ENCODE assay signal across 8 mouse cellular contexts in genomic region chr15:12321091-12321787, GRCm38 (mm10). TPM values are rescaled to one million over a fixed set of nuclear protein-coding genes. Genes with fewer than 3 reads are reported as not detected.
DNase-seq lines count a peak whose midpoint lies in the region; ATAC-seq and TF ChIP-seq lines count a peak whose summit lies in the region.

TSS of gene Golph3 (plus strand) at chr15:12321450.

- peak within 1 kb of the TSS; percentile 77 for H3K9ac ChIP-seq in forebrain, postnatal 0 days
- peak within 1 kb of the TSS; percentile 97 for H3K9ac ChIP-seq in lung, embryonic 15.5 days

- peak; percentile 81 for DNase-seq in G1E (ENCODE audit: low spot score)
- DNase-seq in cerebellum, adult 18-20 months: peak; percentile 94 to 99
- DNase-seq in forebrain, postnatal 0 days: peak; percentile 95
- DNase-seq in heart, postnatal 4 days: peak; percentile 97
- DNase-seq in layer of hippocampus, adult 8-10 months (ENCODE audit: low spot score in 2 of 2): peak; percentile 87 to 91
- DNase-seq in ovary, adult 18-20 months (ENCODE audit: low spot score): peak; percentile 89
- peak; percentile 93 for DNase-seq in thymus, postnatal 0 days (ENCODE audit: low spot score)

- no peaks in the 10 kb centered on the region for H3K27me3 ChIP-seq in G1E (ENCODE audit: insufficient read depth, low read length)
- no peaks in the 10 kb centered on the region for H3K27me3 ChIP-seq in forebrain, postnatal 0 days (ENCODE audit: insufficient read depth, low read length)
- peaks cover 4% of the 10 kb centered on the region; the same call in 1 of the 2 replicates for H3K27me3 ChIP-seq in lung, embryonic 15.5 days

- H3K4me3 ChIP-seq in G1E (ENCODE audit: low read depth, low read length): peak within 1 kb of the TSS; percentile 99
- H3K4me3 ChIP-seq in forebrain, postnatal 0 days (ENCODE audit: low read depth, low read length): peak within 1 kb of the TSS; percentile 98
- H3K4me3 ChIP-seq in lung, embryonic 15.5 days: peak within 1 kb of the TSS; percentile 95

- WGBS in forebrain, postnatal 0 days: 2% methylated on average over 69 of the region's 74 CpGs
- WGBS in lung, embryonic 15.5 days: under 1% methylated on average over 74 of the region's 74 CpGs

- peak; percentile 66 for ATAC-seq in G1E (ENCODE audit: extremely low read depth, insufficient number of reproducible peaks, low FRiP score, poor library complexity, severe bottlenecking)
- ATAC-seq in forebrain, postnatal 0 days: peak; percentile 99
- peak; percentile 96 for ATAC-seq in lung, embryonic 15.5 days (ENCODE audit: borderline replicate concordance, extremely low read depth, low FRiP score, low TSS enrichment)

- peaks cover 17% of the 10 kb centered on the region for H3K36me3 ChIP-seq in G1E (replicated peaks)
- no peaks in the 10 kb centered on the region for H3K36me3 ChIP-seq in forebrain, postnatal 0 days (ENCODE audit: insufficient read depth)
- H3K36me3 ChIP-seq in lung, embryonic 15.5 days: no peaks in the 10 kb centered on the region; the same call in 1 of the 2 replicates

- peak within 1 kb of the TSS; percentile 68 for H3K4me2 ChIP-seq in forebrain, postnatal 0 days (ENCODE audit: low read depth)
- peak within 1 kb of the TSS; percentile 82 for H3K4me2 ChIP-seq in lung, embryonic 15.5 days

- H3K27ac ChIP-seq in forebrain, postnatal 0 days (ENCODE audit: low read depth, low read length): peak within 1 kb of the TSS; percentile 90
- H3K27ac ChIP-seq in lung, embryonic 15.5 days: peak within 1 kb of the TSS; percentile 93

- peaks cover 56% of the 10 kb centered on the region for H3K4me1 ChIP-seq in G1E (ENCODE audit: insufficient read depth, low read depth, low read length)
- H3K4me1 ChIP-seq in forebrain, postnatal 0 days (ENCODE audit: insufficient read depth): peaks cover 20% of the 10 kb centered on the region
- H3K4me1 ChIP-seq in lung, embryonic 15.5 days: peaks cover 20% of the 10 kb centered on the region

- H3K9me3 ChIP-seq in G1E (replicated peaks): no peaks in the 10 kb centered on the region
- H3K9me3 ChIP-seq in forebrain, postnatal 0 days (ENCODE audit: low read length): no peaks in the 10 kb centered on the region
- H3K9me3 ChIP-seq in lung, embryonic 15.5 days: no peaks in the 10 kb centered on the region

- no peak for TF ChIP-seq CTCF in G1E (IDR thresholded peaks at IDR 0.05; ENCODE audit: low read depth, low read length)
- TF ChIP-seq CTCF in forebrain, postnatal 0 days (IDR thresholded peaks at IDR 0.05; ENCODE audit: low read depth): no peak

RNA-seq across cellular contexts. Expression of gene Golph3, which starts in this region (rescaled TPM):
- 411 and 482 TPM in 2 replicates for total RNA-seq in G1E (2014; fragmentation: Nextera tagmentation)
- total RNA-seq in G1E (2017): 299 and 319 TPM in 2 replicates
- polyA plus RNA-seq in G1E (2012): 739 and 1,035 TPM in 2 replicates
- total RNA-seq in forebrain, postnatal 0 days (2014; rRNA removed): 78.5 and 106 TPM in 2 replicates
- 45.0 and 51.3 TPM in 2 replicates for polyA plus RNA-seq in forebrain, postnatal 0 days (2015; fragmentation: Nextera tagmentation; extraction: Ambion mirVana)
- total RNA-seq in heart, postnatal 4 days (2021): 10 to 100 TPM; 88.7 to 89.1 TPM
- total RNA-seq in layer of hippocampus, adult 8-10 months (2022): 10 to 100 TPM; 80.3 to 88.4 (median 83.4) TPM
- polyA plus RNA-seq in lung, embryonic 15.5 days (2015; fragmentation: Nextera tagmentation; extraction: Ambion mirVana): 76.2 and 83.2 TPM in 2 replicates
- polyA plus RNA-seq in thymus, postnatal 0 days (2015; fragmentation: Nextera tagmentation; extraction: Ambion mirVana): 78.6 and 84.1 TPM in 2 replicates

Comparison
In these comparisons a context has a peak if more than half of its experiments do, and no peak if none do; other contexts are left out.
1. Peak in every context shown above with its lines: DNase-seq, ATAC-seq, H3K4me3 ChIP-seq and H3K27ac ChIP-seq.